Mouse (Mus musculus): ENCODE measurements around the gene Gm20479.

Gene Gm20479

GRCm38 (mm10) chr7:27367976-27368375, 10.8 kb upstream of the Gm20479 start:
- no peak for DNase-seq (ENCODE audit: low spot score in 2 of 2)

- DNase-seq (ENCODE audit: low spot score in 2 of 2): no peak
Measured at GRCm38 (mm10) chr7:27366082-27366844, 9.0 kb upstream of the Gm20479 start.

- no peak for DNase-seq (ENCODE audit: low spot score in 2 of 2)
Measured at GRCm38 (mm10) chr7:27364379-27364778, 7.2 kb upstream of the Gm20479 start.

GRCm38 (mm10) chr7:27361283-27361946, 4.2 kb upstream of the Gm20479 start:
- DNase-seq (ENCODE audit: low spot score in 2 of 2): peak; percentile 98 to 99

- no peak for DNase-seq (ENCODE audit: low spot score in 2 of 2)
Measured at GRCm38 (mm10) chr7:27360749-27361148, 3.5 kb upstream of the Gm20479 start.

DNA sequence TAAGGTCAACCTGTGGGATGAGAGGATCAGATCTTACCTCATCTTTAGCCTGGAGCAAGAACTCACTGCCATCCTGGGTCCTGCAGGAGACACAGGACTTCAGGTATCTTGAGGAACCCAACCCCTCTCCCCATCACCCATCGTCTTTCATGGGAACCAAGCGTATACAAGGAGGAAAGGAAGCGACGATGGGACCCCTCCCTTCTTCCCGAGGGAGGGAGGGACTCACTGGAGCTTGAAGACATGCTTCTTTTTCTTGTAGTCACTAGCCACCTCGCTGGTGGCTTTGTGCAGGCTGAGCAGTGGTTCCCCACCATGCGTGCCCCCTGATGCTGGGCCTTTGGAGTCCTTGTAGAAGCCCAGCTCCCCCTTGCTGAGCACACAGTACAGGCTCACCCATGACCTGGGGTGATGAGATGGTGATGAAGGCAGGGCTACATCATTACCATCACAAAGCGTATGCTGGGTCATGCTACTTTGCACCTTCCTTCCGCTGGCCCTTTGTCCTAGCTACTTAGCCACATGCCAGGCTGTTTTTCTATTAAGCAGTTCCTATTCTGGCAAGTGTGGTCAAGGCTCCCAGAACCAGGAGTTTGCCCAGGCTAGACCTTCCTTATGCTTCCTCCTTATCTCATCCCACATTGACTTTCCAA, 2.6 kb upstream of the Gm20479 start:
- no peak for DNase-seq (ENCODE audit: low spot score in 2 of 2)

GRCm38 (mm10) chr7:27359162-27359561, 1.9 kb upstream of the Gm20479 start:
- DNase-seq (ENCODE audit: low spot score in 2 of 2): no peak

- no peak for DNase-seq (ENCODE audit: low spot score in 2 of 2)
Measured at GRCm38 (mm10) chr7:27357595-27357978, 368 bp upstream of the Gm20479 start.

DNA sequence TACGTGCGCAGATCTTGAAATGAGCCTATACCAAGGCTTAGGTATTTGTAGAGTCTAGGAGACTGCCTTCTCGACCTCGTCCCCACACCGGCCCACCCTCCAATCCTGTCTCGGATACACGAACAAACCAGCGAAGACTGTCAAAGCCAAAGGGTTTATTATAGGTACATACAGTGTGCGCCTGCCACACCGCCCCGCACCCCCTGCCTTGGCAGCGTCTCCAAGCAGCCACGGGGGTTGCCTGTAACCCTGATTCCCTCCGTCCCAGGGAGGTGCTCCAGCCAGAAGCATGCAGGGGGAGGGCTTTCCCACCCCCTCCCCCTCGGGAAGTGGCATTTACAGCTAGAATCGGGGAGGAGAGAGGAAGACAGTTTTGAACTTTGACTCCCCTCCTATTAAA, 971 bp downstream of the Gm20479 start:
- no peak for DNase-seq (ENCODE audit: low spot score in 2 of 2)

DNA sequence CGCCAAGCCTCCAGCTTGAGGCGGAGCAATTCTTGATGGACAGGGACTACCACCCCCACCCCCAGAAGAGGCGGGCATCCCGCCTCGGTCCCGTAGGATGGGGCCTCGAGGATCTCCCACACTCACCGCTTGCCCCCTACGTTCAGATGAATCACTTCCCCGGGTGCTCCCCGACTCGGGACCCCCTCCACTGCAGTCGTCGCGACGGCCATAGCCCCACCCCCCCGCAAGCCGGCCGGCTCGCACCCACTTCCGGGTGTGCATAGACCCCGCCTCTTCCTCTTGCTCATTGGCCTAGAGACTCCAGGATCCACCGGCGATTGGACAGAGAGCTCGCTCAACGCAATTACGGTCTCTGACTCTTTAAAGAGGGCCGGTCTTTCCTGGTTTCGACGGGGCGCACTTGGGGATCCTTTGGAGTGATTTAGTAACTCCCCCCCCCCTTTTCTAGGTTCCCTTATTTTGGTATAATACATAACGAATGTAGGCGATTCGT, 1.4 kb downstream of the Gm20479 start, which contains the start of gene Shkbp1:
Gene Shkbp1 (minus strand): TSS at position 275 of the 496 bp plus-strand sequence.
- DNase-seq (ENCODE audit: low spot score in 2 of 2): peak; percentile 79 to 87

DNA sequence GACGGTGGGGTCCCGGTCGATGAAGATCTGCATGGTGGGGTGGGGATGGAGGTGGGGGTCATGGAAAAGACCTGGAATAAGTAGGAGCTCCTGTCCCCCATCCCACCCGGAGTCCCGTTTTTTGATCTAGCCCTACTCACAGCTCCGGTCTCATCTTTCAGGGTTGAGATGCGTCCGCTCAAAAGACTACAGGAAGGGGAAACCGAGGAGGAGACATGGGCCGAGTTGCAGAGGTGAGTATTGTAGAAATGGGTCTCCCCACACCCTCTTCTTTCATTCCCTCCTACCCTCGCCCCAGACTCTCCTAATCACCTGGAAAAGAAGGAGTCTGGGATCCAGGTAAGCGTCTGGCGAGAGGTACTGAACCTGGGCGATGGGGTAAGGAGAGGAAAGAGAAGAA, 2.0 kb downstream of the Gm20479 start:
- DNase-seq (ENCODE audit: low spot score in 2 of 2): no peak

DNA sequence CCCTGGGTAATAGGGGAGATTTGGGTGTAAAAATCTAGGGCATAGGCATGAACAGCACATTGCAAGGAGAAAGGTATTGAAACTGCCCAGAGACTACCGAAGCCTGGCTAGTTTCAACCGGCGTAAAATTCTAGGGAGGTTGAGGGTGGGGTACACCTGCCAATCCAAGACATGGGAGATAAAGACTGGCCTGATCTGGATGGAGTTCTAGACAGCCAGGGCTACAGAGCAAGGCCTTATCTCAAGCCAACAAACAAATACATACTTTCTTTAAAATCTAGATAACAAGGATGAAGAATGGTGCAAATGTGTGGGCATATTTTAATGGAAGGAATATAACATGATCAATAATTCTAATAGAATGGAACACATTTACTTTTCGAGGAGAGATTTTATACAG, 2.4 kb downstream of the Gm20479 start:
- DNase-seq (ENCODE audit: low spot score in 2 of 2): no peak

GRCm38 (mm10) chr7:27354144-27354543, 3.1 kb downstream of the Gm20479 start:
- no peak for DNase-seq (ENCODE audit: low spot score in 2 of 2)

DNA sequence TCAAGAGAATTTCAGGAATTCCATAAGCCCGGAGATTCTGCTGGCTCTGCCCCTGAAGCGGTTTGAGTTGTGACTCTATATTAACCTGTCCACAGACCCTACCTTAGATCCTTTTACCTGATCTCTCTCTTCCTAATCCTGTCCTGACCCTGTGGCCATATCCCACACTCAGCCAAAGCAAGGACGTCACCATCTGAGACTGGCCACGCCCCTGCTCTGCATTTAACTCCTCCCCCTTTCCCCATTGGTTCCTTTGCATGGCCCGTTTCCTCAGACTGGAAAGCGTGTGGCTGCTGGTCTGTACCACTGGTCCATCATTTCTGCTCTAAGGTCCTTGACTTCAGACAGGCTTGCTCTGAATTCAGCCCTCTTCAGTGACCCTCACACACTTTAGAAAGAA, 11.8 kb downstream of the Gm20479 start:
- no peak for DNase-seq (ENCODE audit: low spot score in 2 of 2)

- DNase-seq (ENCODE audit: low spot score in 2 of 2): no peak
Measured at GRCm38 (mm10) chr7:27342595-27342994, 14.6 kb downstream of the Gm20479 start.

GRCm38 (mm10) chr7:27339519-27339918, 17.7 kb downstream of the Gm20479 start:
- no peak for DNase-seq (ENCODE audit: low spot score in 2 of 2)

- no peak for DNase-seq (ENCODE audit: low spot score in 2 of 2)
Measured at GRCm38 (mm10) chr7:27339114-27339513, 18.1 kb downstream of the Gm20479 start.

DNA sequence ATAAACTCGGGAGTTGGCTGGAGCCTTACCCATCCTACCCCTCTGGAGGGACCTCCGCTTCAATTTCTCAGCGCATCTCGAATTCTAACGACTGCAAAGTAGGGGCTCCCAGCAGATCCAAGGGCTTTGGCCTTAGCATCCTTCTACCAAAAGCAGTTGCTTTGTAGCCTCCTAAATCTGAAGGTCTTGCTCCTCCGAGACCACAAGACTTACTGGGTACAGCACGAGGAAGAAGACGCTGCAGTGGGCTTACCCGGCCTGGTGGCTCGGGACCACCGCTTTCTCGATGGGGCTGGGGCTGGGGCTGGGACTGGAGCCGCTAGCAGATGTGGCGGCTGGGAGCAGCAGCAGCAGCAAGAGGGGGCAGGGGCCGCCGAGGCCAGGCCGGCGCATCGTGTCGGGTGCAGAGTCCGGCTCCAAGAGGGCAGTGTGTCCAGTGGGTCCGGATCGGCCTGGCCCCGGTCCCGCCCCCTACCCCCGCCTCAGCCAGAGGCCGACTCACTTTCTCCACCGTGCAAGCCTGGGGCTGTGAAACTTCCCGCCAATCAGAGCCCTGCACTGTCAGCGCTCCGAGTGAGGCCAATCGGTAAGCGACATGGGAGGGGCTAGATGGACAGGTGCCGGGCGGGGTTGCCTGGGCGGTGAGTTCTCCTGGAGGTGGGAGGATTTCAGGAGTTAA, 19.9 kb downstream of the Gm20479 start, which contains the start of gene Ltbp4:
Gene Ltbp4 (minus strand): TSS at position 518 of the 679 bp plus-strand sequence.
- DNase-seq (ENCODE audit: low spot score in 2 of 2): no peak

- peak; percentile 83 to 91 for DNase-seq (ENCODE audit: low spot score in 2 of 2)
Measured at GRCm38 (mm10) chr7:27335928-27336823, 21.0 kb downstream of the Gm20479 start.

GRCm38 (mm10) chr7:27335011-27335720, 22.1 kb downstream of the Gm20479 start:
- no peak for DNase-seq (ENCODE audit: low spot score in 2 of 2)
